Mouse (Mus musculus) mesoderm, embryonic 11.5 days (tissue): ENCODE data around the gene Defb21.

ENCODE experiments used
- DNase-seq: peaks from one replicate; pipeline ENCODE4 v3.0.0-alpha.2; 2012; ENCODE audit warnings: low read depth, low spot score

Gene Defb21

GRCm38 (mm10) chr2:152572114-152572794 lies at the start of gene Defb21:
Defb21 (plus strand) TSS chr2:152572744.
- no peak for DNase-seq

- DNase-seq = no peak
Observed at GRCm38 (mm10) chr2:152539944-152540710, 32.4 kb upstream of the Defb21 start, which contains the start of gene Defb29. Defb29 (minus strand) TSS chr2:152540098.

- no peak for DNase-seq
Observed at GRCm38 (mm10) chr2:152541979-152542378, 30.6 kb upstream of the Defb21 start.

- no peak for DNase-seq
Observed at GRCm38 (mm10) chr2:152542897-152543296, 29.6 kb upstream of the Defb21 start.

GRCm38 (mm10) chr2:152543478-152543877 lies 29.1 kb upstream of the Defb21 start:
- DNase-seq = no peak

- peak; percentile 49 for DNase-seq
Observed at GRCm38 (mm10) chr2:152544691-152545090, 27.9 kb upstream of the Defb21 start.

- DNase-seq = no peak
Observed at GRCm38 (mm10) chr2:152548124-152548523, 24.4 kb upstream of the Defb21 start.

- DNase-seq = peak; percentile 75
Observed at GRCm38 (mm10) chr2:152553774-152554423, 18.6 kb upstream of the Defb21 start.

GRCm38 (mm10) chr2:152556655-152557054 lies 15.9 kb upstream of the Defb21 start:
- DNase-seq = no peak

- no peak for DNase-seq
Observed at GRCm38 (mm10) chr2:152569038-152569437, 3.5 kb upstream of the Defb21 start, which contains the start of gene Gm17416. Gm17416 (plus strand) TSS chr2:152569338.

GRCm38 (mm10) chr2:152569881-152570280 lies 2.7 kb upstream of the Defb21 start:
- DNase-seq = no peak

- DNase-seq = no peak
Observed at GRCm38 (mm10) chr2:152570313-152570712, 2.2 kb upstream of the Defb21 start.

GRCm38 (mm10) chr2:152573484-152573883 lies 940 bp downstream of the Defb21 start:
- no peak for DNase-seq

GRCm38 (mm10) chr2:152580107-152580506 lies 7.6 kb downstream of the Defb21 start, which contains the start of gene Defb19:
Defb19 (minus strand) TSS chr2:152580312.
- DNase-seq = no peak

GRCm38 (mm10) chr2:152580612-152581011 lies 8.1 kb downstream of the Defb21 start:
- DNase-seq = no peak

GRCm38 (mm10) chr2:152586926-152587560 lies 14.5 kb downstream of the Defb21 start:
- peak; percentile 17 for DNase-seq

- no peak for DNase-seq
Observed at GRCm38 (mm10) chr2:152588450-152588849, 15.9 kb downstream of the Defb21 start.

- no peak for DNase-seq
Observed at GRCm38 (mm10) chr2:152589021-152589420, 16.5 kb downstream of the Defb21 start.

- DNase-seq = no peak
Observed at GRCm38 (mm10) chr2:152599299-152599698, 26.8 kb downstream of the Defb21 start, which contains the start of gene Defb45. Defb45 (minus strand) TSS chr2:152599399.

GRCm38 (mm10) chr2:152600076-152600475 lies 27.5 kb downstream of the Defb21 start:
- no peak for DNase-seq

- no peak for DNase-seq
Observed at GRCm38 (mm10) chr2:152601275-152601960, 28.9 kb downstream of the Defb21 start.
